Mouse (Mus musculus) cerebellum, adult 2 months (tissue): ENCODE results near the gene Sema4d.

Experiments
- CTCF ChIP-seq: fragments of 200-500 bp; IDR thresholded peaks from 2 replicates; pipeline ENCODE4 v1.5.1; 2011; ENCODE audit warnings: low read depth, mild to moderate bottlenecking, control low read depth, low read length, moderate library complexity, borderline replicate concordance; ENCODE audit not compliant: insufficient read depth
- POLR2A ChIP-seq: fragments of 200-500 bp; IDR thresholded peaks from 2 replicates; pipeline ENCODE4 v1.6.1; 2011; ENCODE audit warnings: low read length, control low read depth, borderline replicate concordance; ENCODE audit not compliant: insufficient read depth

DNA sequence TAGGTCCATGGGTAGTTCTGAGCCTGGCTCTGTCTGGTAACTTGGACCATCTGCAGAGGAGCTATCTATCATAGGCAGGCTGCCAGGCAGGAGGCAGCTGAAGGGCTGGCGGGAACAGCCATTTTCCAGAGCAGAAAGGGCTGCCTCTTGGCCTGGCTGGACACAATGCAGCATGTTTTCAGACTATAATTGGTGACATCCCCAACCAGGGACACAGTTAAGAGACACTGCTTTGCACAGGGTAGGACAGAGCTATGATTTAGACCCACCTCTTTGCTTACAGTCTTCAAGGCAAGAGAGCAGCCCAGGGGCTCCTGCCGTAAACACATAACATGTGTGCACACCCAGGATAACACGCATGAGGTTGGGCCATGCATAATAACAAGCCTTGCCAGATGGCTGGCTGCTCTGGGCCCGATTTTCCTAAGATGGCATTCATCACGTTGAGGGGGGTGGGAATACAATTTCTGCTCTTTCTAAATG lies 23.1 kb upstream of the Sema4d start:
- TF ChIP-seq CTCF (no peak), POLR2A (no peak)
